Mouse (Mus musculus) heart, postnatal 0 days (tissue): Measurements from ENCODE around the gene H2al1b.
"Not testable (repeated sequence)": the region's sequence is repeated elsewhere in the genome, so short reads cannot be mapped to it uniquely, and the experiment has no call there.

ENCODE experiments used
- CTCF ChIP-seq: IDR thresholded peaks from 2 replicates; pipeline ENCODE4 v1.5.1; 2016; ENCODE audit warnings: antibody characterized with exemption, control low read depth, low read depth
- EP300 ChIP-seq: IDR thresholded peaks from 2 replicates; pipeline ENCODE4 v1.6.1; 2016; ENCODE audit warnings: antibody characterized with exemption, low read depth

GRCm38 (mm10) chrX:11317956-11318355, 15.7 kb downstream of the H2al1b start, which contains the start of gene H2al1g:
- TF ChIP-seq CTCF, EP300: not testable (repeated sequence)
